Mouse (Mus musculus) midbrain, embryonic 11.5 days (tissue): ENCODE data around the gene Stpg4. TPM values are rescaled to one million over a fixed set of nuclear protein-coding genes. Genes with fewer than 3 reads are reported as not detected.

ENCODE experiments used
- ATAC-seq: fragments of 200-750 bp; cut with Nextera tagmentation; 2 replicates; pipeline ENCODE4 v1.8.0; 2017; ENCODE audit warnings: moderate TSS enrichment, moderate library complexity; ENCODE audit not compliant: low FRiP score
- DNase-seq: peaks from one replicate; pipeline ENCODE4 v3.0.0; 2015; ENCODE audit warnings: low spot score; ENCODE audit errors: missing footprints
- H3K27ac ChIP-seq: fragments of 300-500 bp; sonication (generic); 2 replicates; pipeline ENCODE4 v1.5.1; 2014; ENCODE audit warnings: low read depth, low read length
- H3K27me3 ChIP-seq: fragments of 300-500 bp; sonication (generic); 2 replicates; pipeline ENCODE4 v1.6.1; 2014; ENCODE audit warnings: mild to moderate bottlenecking, low read length, moderate library complexity, mixed read lengths; ENCODE audit not compliant: control insufficient read depth, insufficient read depth
- H3K36me3 ChIP-seq: fragments of 300-500 bp; sonication (generic); 2 replicates; pipeline ENCODE4 v1.6.1; 2014; ENCODE audit warnings: mild to moderate bottlenecking, low read length, moderate library complexity, mixed read lengths; ENCODE audit not compliant: control insufficient read depth, insufficient read depth
- H3K4me1 ChIP-seq: fragments of 300-500 bp; sonication (generic); 2 replicates; pipeline ENCODE4 v1.6.1; 2014; ENCODE audit warnings: low read length; ENCODE audit not compliant: control insufficient read depth, insufficient read depth
- H3K4me2 ChIP-seq: fragments of 300-500 bp; sonication (generic); 2 replicates; pipeline ENCODE4 v1.6.1; 2014; ENCODE audit warnings: mild to moderate bottlenecking, moderate library complexity
- H3K4me3 ChIP-seq: fragments of 300-500 bp; sonication (generic); 2 replicates; pipeline ENCODE4 v1.5.1; 2014; ENCODE audit warnings: low read depth, low read length
- H3K9ac ChIP-seq: fragments of 300-500 bp; sonication (generic); 2 replicates; pipeline ENCODE4 v1.6.1; 2014; ENCODE audit warnings: low read length
- H3K9me3 ChIP-seq: fragments of 300-500 bp; sonication (generic); 2 replicates; pipeline ENCODE4 v1.6.1; 2016; ENCODE audit warnings: low read length; ENCODE audit not compliant: control insufficient read depth
- WGBS: fragments of 180-500 bp; shearing (Covaris S2); extraction: QIAGEN DNeasy Blood & Tissue Kit; methylation state at CpG from one replicate; pipeline ENCODE4 v1.1.7; 2014; 5-methylcytosine and 5-hydroxymethylcytosine counted together
- polyA plus RNA-seq: library from polyadenylated mRNA; unstranded; fragments of >200 nt; fragmentation: Nextera tagmentation; extraction: Ambion mirVana; gene quantifications from 2 replicates; pipeline ENCODE4 v1.2.1, GENCODE M21; 2014

The Stpg4 gene
- polyA plus RNA-seq, 1 experiment from 2014 or later: not detected

DNA sequence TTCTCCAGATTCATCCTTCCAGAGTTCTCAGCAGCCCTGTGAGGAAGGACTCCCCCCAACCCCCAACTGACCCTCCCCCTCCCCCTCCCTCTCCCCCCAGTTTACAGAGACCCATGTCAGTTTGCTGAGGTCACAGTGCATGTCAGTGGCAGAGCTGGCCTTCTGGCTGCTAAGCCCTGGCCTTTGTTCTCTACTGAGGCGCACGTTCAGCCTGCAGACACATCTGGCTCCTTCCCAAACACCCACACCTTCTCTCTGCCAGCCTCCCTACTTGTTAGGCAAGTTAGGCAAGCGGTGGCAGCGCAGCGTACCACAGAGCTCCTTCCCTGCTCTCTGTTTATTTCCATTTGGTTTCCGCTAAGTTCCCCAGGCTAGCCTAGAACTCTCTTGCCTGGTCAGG is 50.0 kb downstream of the Stpg4 start:
- DNase-seq: no peak
- Histone ChIP-seq H3K9me3 (no peaks in the 10 kb centered on the region), H3K4me1 (peaks cover 32% of the 10 kb centered on the region), H3K9ac (no peak overlapping the region), H3K27me3 (no peaks in the 10 kb centered on the region), H3K4me3 (no peak overlapping the region), H3K27ac (no peak overlapping the region), H3K36me3 (no peaks in the 10 kb centered on the region), H3K4me2 (no peak overlapping the region)
- WGBS: 59% methylated on average over 6 of the region's 6 CpGs
- ATAC-seq: no peak

DNA sequence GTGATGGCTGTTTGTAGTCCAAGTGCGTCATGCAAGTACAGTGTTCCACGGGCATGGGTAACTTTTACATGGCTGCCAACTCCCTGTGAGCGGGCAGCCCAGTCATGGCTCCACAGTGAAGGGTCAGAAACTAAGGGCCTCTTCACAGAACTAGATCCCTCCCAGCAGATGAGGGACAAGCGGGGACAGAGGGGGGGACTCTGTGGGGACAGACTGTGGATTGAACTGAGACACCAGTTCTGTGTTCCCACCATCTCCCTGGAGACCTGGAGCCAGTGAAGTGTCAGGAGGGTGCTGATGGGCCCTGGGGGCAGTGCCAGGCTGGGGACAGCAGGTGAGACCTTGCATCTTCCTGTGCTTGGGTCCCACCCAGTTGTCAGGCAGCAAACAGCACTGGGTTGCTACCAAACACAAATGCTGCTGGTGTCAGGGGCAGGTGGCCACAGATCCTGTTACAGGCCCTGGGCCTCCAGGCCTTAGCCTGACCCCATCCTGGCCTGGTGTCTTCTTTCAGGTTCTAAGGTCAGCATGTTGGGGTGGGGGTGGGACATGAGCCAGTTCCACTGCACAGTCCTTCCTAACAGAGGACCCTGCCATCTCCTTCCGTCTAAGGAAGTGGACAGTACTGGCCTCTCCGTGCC is 50.6 kb downstream of the Stpg4 start:
- DNase-seq (no peak), ATAC-seq (no peak)
- Histone ChIP-seq H3K4me2 (no peak overlapping the region), H3K36me3 (no peaks in the 10 kb centered on the region), H3K9me3 (no peaks in the 10 kb centered on the region), H3K4me1 (peaks cover 32% of the 10 kb centered on the region), H3K27me3 (no peaks in the 10 kb centered on the region), H3K27ac (no peak overlapping the region), H3K4me3 (no peak overlapping the region), H3K9ac (no peak overlapping the region)
- 88% methylated on average over 6 of the region's 6 CpGs for WGBS

DNA sequence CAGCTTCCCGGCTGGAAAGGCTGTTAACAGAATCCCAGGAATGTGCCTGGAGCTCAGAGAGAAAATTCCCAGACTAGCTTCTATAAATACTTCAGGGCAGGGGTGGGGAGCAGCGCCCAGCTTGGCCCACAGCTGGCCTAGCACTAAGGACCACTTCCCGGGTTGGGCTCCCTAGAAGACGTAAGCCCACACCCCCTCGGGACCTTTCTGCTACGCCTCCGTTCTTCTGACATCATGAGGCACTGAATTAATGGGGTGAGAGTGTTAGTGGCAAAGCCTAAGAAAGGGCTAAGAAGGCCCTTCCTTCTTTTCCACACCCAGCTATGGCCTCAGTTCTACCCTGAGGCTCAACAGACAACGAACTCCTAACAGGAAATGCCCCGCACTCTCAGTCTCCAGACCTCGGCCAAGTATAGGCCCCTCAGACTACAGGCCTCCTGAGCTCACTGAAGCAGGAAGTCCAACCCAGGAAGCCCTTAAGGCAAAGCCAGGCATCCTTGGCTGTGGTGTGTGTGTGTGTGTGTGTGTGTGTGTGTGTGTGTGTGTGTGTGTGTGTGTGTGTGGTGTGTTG is 51.5 kb downstream of the Stpg4 start:
- no peak overlapping the region for H3K27ac ChIP-seq
- no peak overlapping the region for H3K9ac ChIP-seq
- no peaks in the 10 kb centered on the region for H3K9me3 ChIP-seq
- no peaks in the 10 kb centered on the region for H3K36me3 ChIP-seq
- DNase-seq: no peak
- WGBS: 69% methylated on average over 10 of the region's 10 CpGs
- no peaks in the 10 kb centered on the region for H3K27me3 ChIP-seq
- no peak overlapping the region for H3K4me3 ChIP-seq
- no peak for ATAC-seq
- peaks cover 32% of the 10 kb centered on the region for H3K4me1 ChIP-seq
- no peak overlapping the region for H3K4me2 ChIP-seq

DNA sequence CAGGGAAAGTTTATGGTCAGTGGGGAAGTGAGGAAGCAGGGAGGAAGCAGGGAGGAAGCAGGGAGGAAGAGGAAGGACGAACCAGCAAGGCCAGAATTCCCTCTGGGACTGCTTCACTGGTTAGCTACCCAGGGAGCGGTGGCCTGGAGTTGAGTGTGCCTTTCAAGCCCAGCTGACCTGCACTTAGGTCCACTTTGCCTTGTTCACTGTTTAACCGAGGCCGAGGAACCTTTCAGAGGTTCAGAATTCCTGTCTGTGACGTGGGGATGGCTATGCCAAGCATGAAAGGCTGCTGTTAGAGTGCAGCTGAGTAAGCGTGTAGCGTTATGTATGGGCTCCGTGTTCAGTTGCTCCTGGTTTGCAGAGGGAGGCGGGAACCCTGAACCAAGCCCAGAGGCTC is 54.2 kb downstream of the Stpg4 start:
- WGBS: 94% methylated on average over 9 of the region's 9 CpGs

DNA sequence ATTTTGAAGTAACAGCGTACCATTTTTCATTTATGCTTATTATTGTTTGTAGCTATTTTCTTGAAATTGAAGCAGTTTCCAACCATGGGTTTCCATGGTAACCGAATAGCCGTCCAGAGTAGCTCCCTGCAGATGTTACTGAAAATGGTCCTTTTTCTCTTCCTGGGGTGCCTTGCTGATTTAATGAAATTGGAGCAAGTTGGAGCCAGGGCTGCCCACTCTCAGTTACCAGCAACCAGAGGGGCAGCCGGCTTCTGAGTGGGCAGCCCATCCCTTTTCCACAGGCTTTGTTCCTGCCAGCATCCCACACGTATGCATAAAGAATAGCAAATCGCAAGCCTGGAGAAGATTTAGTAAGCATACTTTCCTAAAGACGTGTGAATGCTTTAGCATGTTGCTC is 55.4 kb downstream of the Stpg4 start:
- DNase-seq (no peak), ATAC-seq (no peak)
- peaks cover 8% of the 10 kb centered on the region for H3K4me1 ChIP-seq
- H3K27me3 ChIP-seq: no peaks in the 10 kb centered on the region
- H3K4me3 ChIP-seq: no peak overlapping the region
- H3K9ac ChIP-seq: no peak overlapping the region
- H3K9me3 ChIP-seq: no peaks in the 10 kb centered on the region
- H3K4me2 ChIP-seq: no peak overlapping the region
- 74% methylated on average over 7 of the region's 7 CpGs for WGBS
- H3K36me3 ChIP-seq: no peaks in the 10 kb centered on the region
- no peak overlapping the region for H3K27ac ChIP-seq

More for the DNA sequence above, 54.2 kb downstream of the Stpg4 start:
- DNase-seq: no peak
- Histone ChIP-seq H3K9ac (no peak overlapping the region), H3K27me3 (no peaks in the 10 kb centered on the region), H3K9me3 (no peaks in the 10 kb centered on the region), H3K4me1 (peaks cover 17% of the 10 kb centered on the region), H3K27ac (no peak overlapping the region), H3K36me3 (no peaks in the 10 kb centered on the region), H3K4me3 (no peak overlapping the region), H3K4me2 (no peak overlapping the region)
- ATAC-seq: no peak

DNA sequence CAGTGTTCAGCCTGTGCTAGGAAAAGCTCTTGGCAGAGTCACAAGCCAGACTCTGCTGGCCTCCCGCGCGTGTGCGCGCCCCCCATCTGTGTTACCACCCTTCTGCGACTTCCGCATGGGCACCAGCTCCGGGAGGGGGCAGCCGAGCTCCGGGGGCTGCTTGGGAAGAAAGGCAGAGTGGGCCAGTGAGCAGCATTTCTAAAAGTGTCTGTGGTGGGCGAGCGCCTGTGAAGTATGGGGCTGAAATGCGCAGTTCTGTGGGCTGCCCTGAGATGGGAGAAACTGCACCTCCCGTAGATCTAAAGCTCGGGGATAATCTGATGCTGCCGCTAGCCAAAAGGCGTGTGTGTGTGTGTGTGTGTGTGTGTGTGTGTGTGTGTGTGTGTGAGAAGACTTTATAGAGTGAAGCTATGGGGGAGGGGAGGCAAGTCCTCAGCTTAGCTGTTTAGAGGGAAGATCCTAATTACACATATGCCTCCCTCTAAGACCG is 58.2 kb downstream of the Stpg4 start:
- WGBS: 70% methylated on average over 18 of the region's 18 CpGs
- no peak for ATAC-seq
- Histone ChIP-seq H3K9ac (no peak overlapping the region), H3K4me1 (peaks cover 13% of the 10 kb centered on the region), H3K4me3 (no peak overlapping the region), H3K27me3 (no peaks in the 10 kb centered on the region), H3K27ac (no peak overlapping the region), H3K9me3 (no peaks in the 10 kb centered on the region), H3K36me3 (no peaks in the 10 kb centered on the region), H3K4me2 (no peak overlapping the region)
- DNase-seq: no peak

DNA sequence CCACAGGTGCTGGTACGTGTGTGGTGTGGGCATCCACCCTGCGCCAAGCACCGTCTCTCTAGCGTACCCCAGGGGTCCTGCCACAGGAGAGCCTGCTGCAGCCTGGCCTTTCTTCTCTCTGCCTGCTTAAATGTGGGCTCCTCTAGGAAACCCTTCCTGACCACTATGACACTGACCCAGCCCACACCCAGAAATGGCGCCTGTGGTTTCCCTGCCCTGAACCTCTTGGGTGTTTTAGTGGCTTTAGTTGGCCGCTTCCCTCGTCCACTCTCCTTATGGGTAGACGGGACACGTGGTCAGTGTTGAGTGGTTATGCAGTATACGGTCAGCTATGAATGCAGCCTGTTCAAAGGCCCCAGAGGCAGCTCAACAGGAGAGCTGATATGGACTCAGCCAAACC is 59.1 kb downstream of the Stpg4 start:
- Histone ChIP-seq H3K27ac (no peak overlapping the region), H3K4me1 (peaks cover 13% of the 10 kb centered on the region)
- 91% methylated on average over 10 of the region's 10 CpGs for WGBS

DNA sequence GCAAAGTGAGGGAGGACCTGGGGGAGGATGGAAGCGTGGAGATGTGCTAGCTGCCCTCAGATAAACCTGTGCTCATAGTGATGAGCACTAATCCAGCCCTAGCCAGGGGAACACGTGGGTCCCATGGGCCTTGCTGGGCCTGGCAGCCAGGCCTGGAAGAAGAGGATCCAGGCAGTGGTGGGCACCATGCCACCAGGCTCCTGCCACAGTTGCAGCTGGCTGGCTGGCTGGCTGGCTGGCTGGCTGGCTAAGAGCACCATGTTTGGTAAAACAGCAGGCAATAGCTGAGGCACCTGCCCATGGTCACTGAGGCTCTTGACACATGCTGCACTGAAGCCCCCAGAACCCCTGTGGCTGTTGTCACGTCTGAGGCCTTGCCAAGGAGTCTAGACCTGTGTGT is 59.9 kb downstream of the Stpg4 start:
- Histone ChIP-seq H3K36me3 (no peaks in the 10 kb centered on the region), H3K27ac (no peak overlapping the region), H3K4me3 (no peak overlapping the region), H3K4me2 (no peak overlapping the region), H3K4me1 (peaks cover 13% of the 10 kb centered on the region), H3K27me3 (no peaks in the 10 kb centered on the region), H3K9me3 (no peaks in the 10 kb centered on the region), H3K9ac (no peak overlapping the region)
- DNase-seq (no peak), ATAC-seq (no peak)
- WGBS: 62% methylated on average over 3 of the region's 3 CpGs

More for the DNA sequence above, 59.1 kb downstream of the Stpg4 start:
- H3K9ac ChIP-seq: no peak overlapping the region
- no peaks in the 10 kb centered on the region for H3K27me3 ChIP-seq
- H3K4me3 ChIP-seq: no peak overlapping the region
- ATAC-seq (no peak), DNase-seq (no peak)
- H3K9me3 ChIP-seq: no peaks in the 10 kb centered on the region
- H3K36me3 ChIP-seq: no peaks in the 10 kb centered on the region
- no peak overlapping the region for H3K4me2 ChIP-seq

DNA sequence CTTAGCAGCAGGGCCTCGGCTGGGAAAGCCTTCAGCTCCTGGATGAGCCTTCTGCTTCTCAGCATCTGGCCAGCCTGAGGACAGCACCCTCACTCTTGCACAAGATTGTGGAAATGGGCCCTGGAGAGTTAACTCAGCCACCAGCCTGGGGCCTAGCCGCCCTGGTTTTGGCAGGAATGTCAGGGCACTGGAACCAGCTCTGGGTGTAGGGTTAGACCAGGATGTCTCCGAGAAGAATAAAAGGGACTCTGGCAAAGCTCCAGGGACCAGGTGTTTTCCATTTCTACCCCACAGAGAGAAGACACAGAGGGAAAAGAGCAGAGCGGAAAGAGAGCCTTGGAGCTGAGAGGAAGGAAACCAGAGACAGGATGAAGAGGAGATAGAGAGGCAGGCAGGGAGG is 60.3 kb downstream of the Stpg4 start:
- Histone ChIP-seq H3K4me3 (no peak overlapping the region), H3K4me1 (peaks cover 13% of the 10 kb centered on the region), H3K27me3 (no peaks in the 10 kb centered on the region), H3K4me2 (no peak overlapping the region), H3K27ac (no peak overlapping the region), H3K36me3 (no peaks in the 10 kb centered on the region), H3K9ac (no peak overlapping the region), H3K9me3 (no peaks in the 10 kb centered on the region)
- DNase-seq: no peak
- ATAC-seq: no peak
- WGBS: 44% methylated on average over 4 of the region's 4 CpGs
